Mouse (Mus musculus) midbrain, embryonic 13.5 days (tissue): Measurements from ENCODE around the gene Lrrc46. TPM values are rescaled to one million over a fixed set of nuclear protein-coding genes. Genes with fewer than 3 reads are reported as not detected.

ENCODE experiments used
- ATAC-seq: fragments of 200-750 bp; cut with Nextera tagmentation; 2 replicates; pipeline ENCODE4 v1.8.0; 2017; ENCODE audit warnings: mild to moderate bottlenecking, moderate TSS enrichment, moderate library complexity
- H3K27ac ChIP-seq: fragments of 300-500 bp; sonication (generic); 2 replicates; pipeline ENCODE4 v1.5.1; 2015; ENCODE audit warnings: inconsistent platforms, mild to moderate bottlenecking, moderate library complexity
- H3K27me3 ChIP-seq: fragments of 300-500 bp; sonication (generic); 2 replicates; pipeline ENCODE4 v1.6.1; 2015; ENCODE audit warnings: mild to moderate bottlenecking, inconsistent platforms
- H3K36me3 ChIP-seq: fragments of 300-500 bp; sonication (generic); 2 replicates; pipeline ENCODE4 v1.6.1; 2015; ENCODE audit warnings: mild to moderate bottlenecking, inconsistent platforms
- H3K4me1 ChIP-seq: fragments of 300-500 bp; sonication (generic); replicated peaks from 2 replicates; pipeline ENCODE4 v1.6.1; 2015; ENCODE audit warnings: inconsistent platforms
- H3K4me2 ChIP-seq: fragments of 300-500 bp; sonication (generic); replicated peaks from 2 replicates; pipeline ENCODE4 v1.6.1; 2015; ENCODE audit warnings: moderate library complexity, mild to moderate bottlenecking, inconsistent platforms
- H3K4me3 ChIP-seq: fragments of 300-500 bp; sonication (generic); replicated peaks from 2 replicates; pipeline ENCODE4 v1.5.1; 2015; ENCODE audit warnings: mild to moderate bottlenecking, inconsistent platforms
- H3K9ac ChIP-seq: fragments of 300-500 bp; sonication (generic); replicated peaks from 2 replicates; pipeline ENCODE4 v1.6.1; 2015; ENCODE audit warnings: mild to moderate bottlenecking, inconsistent platforms
- H3K9me3 ChIP-seq: fragments of 300-500 bp; sonication (generic); 2 replicates; pipeline ENCODE4 v1.6.1; 2016; ENCODE audit warnings: mild to moderate bottlenecking, inconsistent platforms
- WGBS: fragments of 180-500 bp; shearing (Covaris S2); methylation state at CpG from one replicate; pipeline ENCODE4 v1.1.7; 2015; 5-methylcytosine and 5-hydroxymethylcytosine counted together
- polyA plus RNA-seq: library from polyadenylated mRNA; unstranded; fragments of >200 nt; fragmentation: Nextera tagmentation; extraction: Ambion mirVana; gene quantifications from 2 replicates; pipeline ENCODE4 v1.2.1, GENCODE M21; 2015

Gene Lrrc46
- polyA plus RNA-seq, 1 experiment from 2014 or later, result 3.2 TPM

DNA sequence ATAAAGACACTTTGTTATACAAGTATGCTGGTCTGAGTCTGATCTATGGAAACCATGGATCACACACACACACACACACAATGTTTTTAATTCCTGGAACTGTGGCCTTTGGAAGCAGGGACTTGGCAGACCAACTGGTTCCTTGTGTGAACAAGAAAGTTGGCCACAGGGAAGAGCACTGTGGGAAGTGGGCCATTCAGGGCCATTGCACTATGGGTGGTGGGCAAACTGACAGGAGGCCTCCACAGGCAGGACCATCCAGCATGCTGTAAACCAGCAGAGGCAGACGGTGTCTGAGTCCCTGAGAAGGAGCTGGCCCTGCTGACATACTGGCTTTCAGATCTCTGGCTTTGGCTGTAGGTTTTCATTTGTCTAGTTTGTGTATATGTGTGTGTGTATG is 28.1 kb upstream of the Lrrc46 start:
- H3K4me2 ChIP-seq, result no peak overlapping the region
- ATAC-seq, result no peak
- H3K4me3 ChIP-seq, result no peak overlapping the region
- no peaks in the 10 kb centered on the region for H3K27me3 ChIP-seq
- no peaks in the 10 kb centered on the region for H3K4me1 ChIP-seq
- H3K27ac ChIP-seq, result no peak overlapping the region
- H3K9ac ChIP-seq, result no peak overlapping the region
- H3K36me3 ChIP-seq, result peaks cover 32% of the 10 kb centered on the region
- H3K9me3 ChIP-seq, result no peaks in the 10 kb centered on the region
- 86% methylated on average over 1 of the region's 1 CpGs for whole genome bisulfite sequencing

DNA sequence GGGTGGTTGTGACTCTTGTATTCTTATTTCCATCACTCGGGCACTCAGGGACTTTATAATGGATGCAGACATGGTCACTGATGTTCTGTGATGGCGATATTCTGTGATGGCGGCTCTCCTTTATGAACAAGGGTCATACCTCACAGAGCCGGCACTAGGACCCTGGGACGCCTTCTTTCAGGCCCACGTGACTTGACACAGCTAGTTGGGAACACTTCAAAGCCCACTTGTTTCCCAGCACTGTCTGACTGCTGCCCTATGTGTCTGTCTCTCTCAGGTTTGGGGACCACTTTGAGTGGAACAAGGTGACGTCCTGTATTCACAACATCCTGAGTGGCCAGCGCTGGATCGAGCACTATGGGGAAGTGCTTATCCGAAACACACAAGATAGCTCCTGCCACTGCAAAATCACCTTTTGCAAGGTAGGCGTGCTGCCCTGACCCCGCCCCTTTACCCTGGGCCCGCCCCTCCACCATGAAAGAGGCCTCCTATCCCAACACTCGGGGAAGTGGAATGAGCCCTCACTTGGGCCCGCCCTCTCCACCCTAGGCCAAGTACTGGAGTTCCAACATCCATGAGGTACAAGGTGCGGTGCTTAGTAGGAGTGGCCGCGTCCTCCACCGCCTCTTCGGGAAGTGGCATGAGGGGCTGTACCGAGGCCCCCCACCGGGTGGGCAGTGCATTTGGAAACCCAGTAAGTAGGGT is 25.6 kb upstream of the Lrrc46 start:
- Histone ChIP-seq H3K4me1 (peaks cover 8% of the 10 kb centered on the region), H3K9ac (no peak overlapping the region), H3K4me3 (no peak overlapping the region), H3K27ac (no peak overlapping the region), H3K36me3 (peaks cover 32% of the 10 kb centered on the region), H3K9me3 (no peaks in the 10 kb centered on the region), H3K27me3 (no peaks in the 10 kb centered on the region), H3K4me2 (no peak overlapping the region)
- WGBS, result 46% methylated on average over 22 of the region's 22 CpGs
- ATAC-seq, result no peak; the same call in 1 of the 2 replicates

DNA sequence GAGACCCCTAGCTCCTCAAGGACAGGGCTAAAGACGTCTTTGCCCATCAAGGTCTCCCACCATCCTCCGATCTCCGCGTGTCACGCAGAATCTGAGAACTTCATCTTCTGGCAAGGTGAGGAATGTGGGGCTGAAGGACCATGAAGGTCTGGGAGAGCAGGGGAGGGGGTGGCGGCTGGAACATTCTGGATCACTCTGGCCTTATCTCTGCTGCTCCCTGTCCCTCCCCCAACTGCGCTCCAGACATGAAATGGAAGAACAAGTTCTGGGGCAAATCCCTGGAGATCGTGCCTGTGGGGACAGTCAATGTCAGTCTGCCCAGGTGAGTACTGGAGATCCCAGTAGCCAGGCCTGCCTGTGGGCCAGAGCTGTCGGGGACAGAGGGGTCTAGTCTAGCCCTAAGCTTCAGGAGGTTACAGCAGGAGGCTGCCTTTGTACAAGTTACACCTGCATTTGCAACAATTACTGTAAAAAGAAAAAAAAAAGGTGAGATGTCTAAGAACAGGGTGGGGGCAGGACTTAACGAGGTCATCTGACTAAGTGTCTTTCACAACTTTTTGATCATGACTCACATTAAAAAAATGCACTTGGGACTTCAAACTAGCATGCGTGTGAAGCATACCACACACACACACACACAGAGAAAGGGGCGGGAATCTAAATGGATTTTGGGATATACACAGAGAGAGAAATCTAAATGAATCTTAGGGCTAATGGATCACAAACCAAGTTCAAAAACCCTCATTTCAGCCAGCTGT is 24.5 kb upstream of the Lrrc46 start:
- no peak for ATAC-seq
- peaks cover 43% of the 10 kb centered on the region for H3K36me3 ChIP-seq
- 89% methylated on average over 12 of the region's 12 CpGs for WGBS
- no peak overlapping the region for H3K9ac ChIP-seq
- H3K27me3 ChIP-seq, result no peaks in the 10 kb centered on the region
- H3K4me2 ChIP-seq, result no peak overlapping the region
- no peaks in the 10 kb centered on the region for H3K9me3 ChIP-seq
- H3K27ac ChIP-seq, result no peak overlapping the region
- no peak overlapping the region for H3K4me3 ChIP-seq
- peaks cover 8% of the 10 kb centered on the region for H3K4me1 ChIP-seq

DNA sequence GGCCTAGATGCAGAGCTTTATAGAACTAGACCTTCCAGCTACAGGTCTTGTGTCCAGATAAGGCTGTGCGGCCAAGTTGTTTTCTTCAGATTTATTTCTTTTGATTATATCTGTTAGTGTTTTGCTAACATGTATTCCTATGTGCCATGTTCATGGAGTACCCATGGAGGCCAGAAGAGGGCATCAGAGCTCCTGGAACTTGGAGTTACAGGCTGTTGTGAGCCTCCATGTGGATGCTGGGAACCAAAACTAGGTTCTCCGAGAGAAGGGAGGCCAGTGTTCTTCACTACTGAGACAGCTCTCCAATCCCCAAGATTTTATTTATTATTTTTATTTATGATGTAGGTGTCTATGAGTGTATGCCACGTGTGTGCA is 22.7 kb upstream of the Lrrc46 start:
- no peak for ATAC-seq
- Histone ChIP-seq H3K4me1 (peaks cover 8% of the 10 kb centered on the region), H3K27me3 (no peaks in the 10 kb centered on the region), H3K4me3 (no peak overlapping the region), H3K9me3 (no peaks in the 10 kb centered on the region), H3K9ac (no peak overlapping the region), H3K36me3 (peaks cover 61% of the 10 kb centered on the region), H3K4me2 (no peak overlapping the region), H3K27ac (peak overlapping the region; percentile 74)
- WGBS, result 91% methylated on average over 3 of the region's 3 CpGs

DNA sequence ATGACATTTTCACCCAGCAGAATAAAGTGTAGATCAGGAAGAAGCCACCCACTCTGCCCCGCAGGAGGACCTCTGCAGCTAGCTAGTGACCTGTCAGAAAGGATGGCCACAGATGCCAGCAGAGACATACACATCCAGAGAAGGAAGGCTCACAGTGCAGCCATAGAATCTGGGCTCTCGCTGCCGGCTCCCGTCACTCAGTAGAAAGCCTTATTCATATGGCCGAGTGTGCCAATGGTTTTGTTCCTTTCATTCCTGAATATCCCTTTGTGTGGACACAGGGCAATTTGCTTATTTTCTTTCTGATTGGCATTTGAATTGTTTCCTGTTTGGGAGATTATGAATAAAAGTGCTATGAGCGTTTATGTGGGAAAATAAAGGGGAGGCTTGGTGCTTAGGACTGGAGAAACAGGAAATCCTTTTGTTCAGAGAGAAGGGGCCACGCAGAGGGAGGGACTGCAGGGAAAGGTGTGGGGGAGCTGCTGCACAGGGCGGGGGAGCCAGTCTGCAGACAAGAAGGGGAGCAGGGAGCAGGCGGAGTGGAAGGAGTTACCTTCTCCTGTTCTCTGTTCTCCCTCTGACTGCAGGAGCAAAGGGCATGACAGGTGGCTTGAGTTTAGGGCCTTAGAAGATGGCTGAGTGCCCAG is 22.2 kb upstream of the Lrrc46 start:
- H3K36me3 ChIP-seq, result peaks cover 61% of the 10 kb centered on the region
- H3K27ac ChIP-seq, result peak overlapping the region; percentile 74
- H3K9ac ChIP-seq, result no peak overlapping the region
- H3K4me2 ChIP-seq, result no peak overlapping the region
- H3K9me3 ChIP-seq, result no peaks in the 10 kb centered on the region
- no peaks in the 10 kb centered on the region for H3K27me3 ChIP-seq
- H3K4me1 ChIP-seq, result peaks cover 8% of the 10 kb centered on the region
- ATAC-seq, result peak; percentile 51; the same call in 1 of the 2 replicates
- WGBS, result 34% methylated on average over 9 of the region's 9 CpGs
- H3K4me3 ChIP-seq, result no peak overlapping the region

DNA sequence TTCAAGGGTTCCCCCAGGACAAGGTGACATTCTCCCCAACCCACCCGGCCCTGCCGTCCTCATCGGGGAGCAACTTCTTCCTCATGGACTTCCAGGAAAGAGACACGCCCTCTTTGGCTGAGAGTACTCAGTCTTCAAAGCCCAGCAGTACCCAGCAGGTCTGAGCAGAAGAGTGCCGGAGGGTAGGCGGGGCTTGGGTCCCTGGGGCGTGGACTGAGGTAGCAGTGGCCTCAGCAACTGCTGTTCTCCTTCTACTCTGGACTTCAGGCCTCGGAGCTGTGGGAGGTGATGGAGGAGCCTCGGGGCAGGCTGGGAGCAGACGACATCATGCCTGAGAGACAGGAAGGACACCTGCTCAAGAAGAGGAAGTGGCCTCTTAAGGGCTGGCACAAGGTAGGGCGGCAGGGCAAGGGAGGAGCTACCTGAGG is 11.0 kb upstream of the Lrrc46 start:
- H3K9me3 ChIP-seq, result no peaks in the 10 kb centered on the region
- H3K27ac ChIP-seq, result no peak overlapping the region
- WGBS, result 30% methylated on average over 11 of the region's 11 CpGs
- H3K4me2 ChIP-seq, result peak overlapping the region; percentile 88; the same call in 1 of the 2 replicates
- peaks cover 52% of the 10 kb centered on the region for H3K36me3 ChIP-seq
- no peak overlapping the region for H3K4me3 ChIP-seq
- peak overlapping the region; percentile 85; the same call in 1 of the 2 replicates for H3K9ac ChIP-seq
- ATAC-seq, result no peak
- no peaks in the 10 kb centered on the region for H3K27me3 ChIP-seq
- peaks cover 30% of the 10 kb centered on the region for H3K4me1 ChIP-seq

DNA sequence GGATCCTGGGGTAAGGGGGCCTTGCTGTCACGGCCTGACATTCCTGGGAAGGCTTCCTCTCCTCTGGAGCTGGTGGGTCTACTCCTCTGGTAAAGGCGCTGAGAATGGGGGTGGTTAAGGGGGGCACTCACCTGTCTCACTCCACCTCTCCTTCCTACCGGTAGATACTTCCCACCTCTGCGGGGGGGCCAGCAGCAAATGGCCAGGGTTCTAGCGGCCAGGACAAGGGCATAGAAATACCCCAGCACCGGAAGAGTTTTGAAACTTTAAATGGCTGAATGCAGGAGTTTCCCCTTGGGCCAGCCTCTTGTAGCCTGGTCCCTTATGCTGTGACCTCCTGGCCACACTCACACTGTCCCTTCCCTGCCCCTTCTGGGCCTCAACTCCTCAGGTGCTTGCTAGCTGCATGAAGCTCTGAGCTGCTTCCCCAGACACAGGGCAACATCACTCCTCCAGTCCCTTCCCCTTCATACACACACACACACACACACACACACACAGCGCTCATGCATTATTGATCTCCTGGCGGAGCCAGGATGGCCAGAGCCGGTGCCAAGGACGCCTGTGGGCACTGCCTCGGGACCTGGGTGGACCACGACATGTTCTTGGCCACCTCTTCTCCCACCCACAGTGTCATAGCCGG is 9.9 kb upstream of the Lrrc46 start:
- Histone ChIP-seq H3K4me1 (peaks cover 30% of the 10 kb centered on the region), H3K27ac (peak overlapping the region; percentile 63), H3K9ac (peak overlapping the region; percentile 85), H3K4me2 (peak overlapping the region; percentile 88), H3K36me3 (peaks cover 43% of the 10 kb centered on the region), H3K9me3 (no peaks in the 10 kb centered on the region), H3K4me3 (peak overlapping the region; percentile 73), H3K27me3 (no peaks in the 10 kb centered on the region)
- WGBS, result 25% methylated on average over 13 of the region's 13 CpGs
- peak; percentile 31 for ATAC-seq

DNA sequence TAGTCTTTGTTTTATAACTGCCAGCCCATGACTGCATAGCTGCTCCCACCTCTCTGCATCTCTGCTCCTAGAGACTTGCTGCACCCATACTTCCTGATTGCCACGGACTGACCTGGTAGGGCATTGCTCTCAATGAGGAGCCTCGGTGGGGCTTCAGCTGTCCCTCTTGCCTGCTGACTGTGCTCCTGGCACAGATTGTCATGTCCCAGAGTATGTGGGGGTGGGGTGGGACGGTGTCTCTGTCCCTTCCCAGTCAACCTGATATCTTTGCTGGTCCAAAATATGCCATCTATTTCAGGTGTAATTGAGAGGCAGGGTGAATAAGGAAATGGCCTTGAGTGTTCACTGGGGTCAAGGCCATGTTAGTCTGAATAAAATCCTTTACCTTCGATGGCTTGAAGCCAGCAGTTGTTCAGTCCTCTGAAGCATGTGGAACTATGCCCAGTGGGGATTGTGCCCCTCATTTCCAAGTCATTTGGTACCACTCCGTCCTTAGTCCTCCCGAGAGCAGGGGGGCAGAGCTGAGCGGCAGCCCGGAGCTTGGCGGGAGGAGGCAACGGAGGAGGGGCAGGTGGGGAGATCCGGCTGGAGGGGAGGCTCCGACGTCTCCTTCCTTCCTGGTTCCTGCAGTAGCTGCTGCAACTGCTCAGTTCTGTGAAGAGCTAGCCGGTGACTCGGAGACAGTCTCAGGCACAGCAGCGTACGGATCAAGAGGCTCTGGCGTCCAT is 9.2 kb upstream of the Lrrc46 start, which contains the start of gene Osbpl7:
TSS of gene Osbpl7 (plus strand) at position 413 of the 728 bp plus-strand sequence.
- H3K27ac ChIP-seq, result peak within 1 kb of the TSS; percentile 63
- H3K9ac ChIP-seq, result peak within 1 kb of the TSS; percentile 85
- H3K4me3 ChIP-seq, result peak within 1 kb of the TSS; percentile 73
- peaks cover 30% of the 10 kb centered on the region for H3K4me1 ChIP-seq
- 7% methylated on average over 18 of the region's 18 CpGs for WGBS
- peaks cover 39% of the 10 kb centered on the region for H3K36me3 ChIP-seq
- peak; percentile 89 for ATAC-seq
- no peaks in the 10 kb centered on the region for H3K9me3 ChIP-seq
- peak within 1 kb of the TSS; percentile 88 for H3K4me2 ChIP-seq
- no peaks in the 10 kb centered on the region for H3K27me3 ChIP-seq

DNA sequence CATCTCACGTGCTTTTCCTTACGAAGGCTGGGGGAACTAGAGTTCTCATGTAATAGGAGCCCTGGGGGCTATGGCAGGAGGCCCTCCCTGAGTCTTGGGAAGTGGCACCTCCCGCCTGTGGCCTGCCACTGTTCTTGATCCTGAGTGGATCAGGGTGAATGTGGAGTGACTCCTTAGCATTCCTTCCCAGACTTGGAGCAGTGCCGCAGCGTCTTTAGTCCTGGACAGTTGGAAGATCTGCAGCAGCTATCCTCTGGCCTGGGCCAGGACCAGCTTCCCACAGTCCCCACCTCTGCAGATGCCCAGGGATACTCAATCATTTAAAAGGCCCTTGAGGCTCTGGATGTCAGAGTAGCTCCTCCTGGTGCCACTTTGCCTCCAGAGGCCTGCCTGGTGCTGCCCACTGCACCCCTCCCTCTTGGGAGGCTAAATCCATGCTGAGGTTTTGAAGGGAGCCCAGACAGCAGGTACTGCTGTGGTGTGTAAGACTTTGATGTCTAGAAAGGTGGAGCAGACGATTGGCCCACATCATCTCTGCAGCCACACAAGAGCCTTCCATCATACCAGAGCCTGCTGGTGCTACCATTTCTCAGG is 8.4 kb upstream of the Lrrc46 start:
- H3K4me2 ChIP-seq, result no peak overlapping the region
- H3K4me1 ChIP-seq, result peaks cover 30% of the 10 kb centered on the region
- H3K27ac ChIP-seq, result no peak overlapping the region; the same call in 1 of the 2 replicates
- no peak overlapping the region for H3K4me3 ChIP-seq
- no peaks in the 10 kb centered on the region for H3K9me3 ChIP-seq
- H3K27me3 ChIP-seq, result no peaks in the 10 kb centered on the region
- WGBS, result 78% methylated on average over 6 of the region's 6 CpGs
- ATAC-seq, result no peak
- H3K9ac ChIP-seq, result no peak overlapping the region
- peaks cover 34% of the 10 kb centered on the region for H3K36me3 ChIP-seq

DNA sequence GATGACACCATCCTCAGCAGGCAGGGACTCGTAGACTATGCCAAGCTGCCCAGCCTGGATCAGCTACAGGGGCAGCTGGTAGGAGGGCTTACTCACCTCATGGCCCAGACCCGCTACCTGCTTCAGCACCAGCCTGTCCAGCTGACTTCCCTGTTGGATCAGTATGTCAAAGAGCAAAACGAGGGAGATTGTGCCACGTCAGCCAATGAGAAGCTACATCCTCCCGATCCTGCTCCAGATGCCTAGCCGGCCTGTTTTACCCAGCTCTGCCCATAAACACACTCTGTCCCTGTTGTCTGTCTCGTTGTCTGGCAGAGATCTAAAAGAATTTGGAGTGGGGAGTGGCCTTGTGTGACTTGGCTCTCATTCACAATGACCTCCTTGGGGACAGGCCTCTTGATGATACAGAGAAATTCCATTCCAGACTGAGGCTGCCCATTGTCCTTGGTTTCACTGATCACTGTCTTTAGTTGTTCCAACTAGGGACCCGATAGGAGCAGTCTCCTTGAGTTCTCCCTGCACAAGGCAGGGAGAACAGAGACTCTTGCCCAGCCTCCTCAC is 7.0 kb upstream of the Lrrc46 start:
- Histone ChIP-seq H3K27ac (no peak overlapping the region), H3K36me3 (peaks cover 26% of the 10 kb centered on the region), H3K4me1 (peaks cover 30% of the 10 kb centered on the region), H3K9me3 (no peaks in the 10 kb centered on the region), H3K4me2 (no peak overlapping the region), H3K9ac (no peak overlapping the region), H3K27me3 (no peaks in the 10 kb centered on the region), H3K4me3 (no peak overlapping the region)
- WGBS, result 86% methylated on average over 8 of the region's 8 CpGs
- no peak for ATAC-seq

DNA sequence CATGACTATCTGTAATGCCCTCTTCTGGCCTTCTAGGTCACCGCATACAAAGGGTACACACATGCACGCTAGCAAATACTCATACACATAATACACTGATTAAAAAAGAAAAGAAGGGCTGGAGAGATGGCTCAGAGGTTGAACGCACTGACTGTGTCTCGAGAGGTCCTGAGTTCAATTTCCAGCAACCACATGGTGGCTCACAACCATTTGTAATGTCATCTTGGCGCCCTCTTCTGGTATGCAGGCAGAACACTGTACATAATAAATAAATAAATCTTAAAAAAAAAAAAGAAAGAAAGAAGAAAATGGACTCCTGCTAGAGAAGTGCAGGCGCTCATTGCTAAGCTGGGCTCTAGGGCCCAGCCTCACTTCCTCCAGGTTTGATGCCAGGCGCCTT is 4.7 kb upstream of the Lrrc46 start:
- Histone ChIP-seq H3K4me2 (no peak overlapping the region), H3K9me3 (no peaks in the 10 kb centered on the region), H3K4me1 (peaks cover 24% of the 10 kb centered on the region), H3K9ac (no peak overlapping the region), H3K36me3 (peaks cover 26% of the 10 kb centered on the region), H3K4me3 (no peak overlapping the region), H3K27me3 (no peaks in the 10 kb centered on the region), H3K27ac (no peak overlapping the region)
- no peak for ATAC-seq
- 77% methylated on average over 7 of the region's 7 CpGs for WGBS
